Mouse (Mus musculus) hindbrain, postnatal 0 days (tissue): ENCODE measurements at regions not wholly inside any gene's neighbourhood (a gene's known extent, or its start where the extent isn't known, plus 50 kb on each side); places are given as distances from the start of the nearest gene placed in this dataset.

Source experiments
- ATAC-seq: fragments of 200-750 bp; cut with Nextera tagmentation; 2 replicates; pipeline ENCODE4 v1.8.0; 2017; ENCODE audit warnings: mild to moderate bottlenecking, moderate TSS enrichment, moderate library complexity
- DNase-seq: peaks from one replicate; pipeline ENCODE4 v3.0.0-alpha.2; 2015; ENCODE audit warnings: low spot score
- H3K27ac ChIP-seq: fragments of 300-500 bp; sonication (generic); 2 replicates; pipeline ENCODE4 v1.5.1; 2014; ENCODE audit warnings: mild to moderate bottlenecking
- H3K27me3 ChIP-seq: fragments of 300-500 bp; sonication (generic); 2 replicates; pipeline ENCODE4 v1.6.1; 2014; ENCODE audit warnings: low read length, mixed read lengths; ENCODE audit not compliant: insufficient read depth
- H3K36me3 ChIP-seq: fragments of 300-500 bp; sonication (generic); 2 replicates; pipeline ENCODE4 v1.6.1; 2014; ENCODE audit warnings: low read length, mixed read lengths; ENCODE audit not compliant: insufficient read depth
- H3K4me1 ChIP-seq: fragments of 300-500 bp; sonication (generic); 2 replicates; pipeline ENCODE4 v1.6.1; 2014; ENCODE audit warnings: antibody characterized with exemption, low read length, mixed read lengths; ENCODE audit not compliant: insufficient read depth
- H3K4me2 ChIP-seq: fragments of 300-500 bp; sonication (generic); 2 replicates; pipeline ENCODE4 v1.6.1; 2014; ENCODE audit warnings: low read depth, mild to moderate bottlenecking, low read length, moderate library complexity, mixed read lengths
- H3K4me3 ChIP-seq: fragments of 300-500 bp; sonication (generic); 2 replicates; pipeline ENCODE4 v1.5.1; 2014; ENCODE audit warnings: low read length
- H3K9ac ChIP-seq: fragments of 300-500 bp; sonication (generic); replicated peaks from 2 replicates; pipeline ENCODE4 v1.6.1; 2014; ENCODE audit warnings: mild to moderate bottlenecking, low read length, moderate library complexity, mixed read lengths
- H3K9me3 ChIP-seq: fragments of 300-500 bp; sonication (generic); 2 replicates; pipeline ENCODE4 v1.6.1; 2016; ENCODE audit warnings: low read length, mixed read lengths
- CTCF ChIP-seq: IDR thresholded peaks from 2 replicates; pipeline ENCODE4 v1.5.1; 2016; ENCODE audit warnings: antibody characterized with exemption, control low read depth, low read depth
- WGBS: fragments of 180-500 bp; shearing (Covaris S2); extraction: QIAGEN DNeasy Blood & Tissue Kit; methylation state at CpG from one replicate; pipeline ENCODE4 v1.1.7; 2014; 5-methylcytosine and 5-hydroxymethylcytosine counted together

- no peaks in the 10 kb centered on the region for H3K36me3 ChIP-seq
- H3K27me3 ChIP-seq = no peaks in the 10 kb centered on the region
- ATAC-seq = peak; percentile 10
- peak overlapping the region; percentile 67 for H3K9ac ChIP-seq
- H3K9me3 ChIP-seq = no peaks in the 10 kb centered on the region
- peak overlapping the region; percentile 68 for H3K4me3 ChIP-seq
- DNase-seq = peak; percentile 82
- peak overlapping the region; percentile 79 for H3K4me2 ChIP-seq
- under 1% methylated on average over 87 of the region's 95 CpGs for WGBS
- H3K4me1 ChIP-seq = peaks cover 9% of the 10 kb centered on the region; the same call in 1 of the 2 replicates
- TF ChIP-seq CTCF = peak; percentile 23
- H3K27ac ChIP-seq = peak overlapping the region; percentile 93
Measured at GRCm38 (mm10) chr13:107890866-107891821, 153.1 kb upstream of the Smim15 start.

- no peaks in the 10 kb centered on the region for H3K36me3 ChIP-seq
- under 1% methylated on average over 71 of the region's 90 CpGs for WGBS
Measured at GRCm38 (mm10) chr13:107889985-107890865, 154.0 kb upstream of the Smim15 start.

GRCm38 (mm10) chr13:107889588-107889984, 154.7 kb upstream of the Smim15 start:
- DNase-seq (peak; percentile 59), ATAC-seq (peak; percentile 0; the same call in 1 of the 2 replicates)
- no peak for TF ChIP-seq CTCF
- 3% methylated on average over 27 of the region's 66 CpGs for WGBS
- Histone ChIP-seq H3K27ac (peak overlapping the region; percentile 93), H3K4me2 (peak overlapping the region; percentile 72), H3K4me1 (peaks cover 9% of the 10 kb centered on the region; the same call in 1 of the 2 replicates), H3K9me3 (no peaks in the 10 kb centered on the region), H3K4me3 (peak overlapping the region; percentile 68), H3K9ac (peak overlapping the region; percentile 86), H3K36me3 (no peaks in the 10 kb centered on the region), H3K27me3 (no peaks in the 10 kb centered on the region)

More at GRCm38 (mm10) chr13:107889985-107890865, 154.0 kb upstream of the Smim15 start:
- Histone ChIP-seq H3K27me3 (no peaks in the 10 kb centered on the region), H3K9ac (peak overlapping the region; percentile 86), H3K9me3 (no peaks in the 10 kb centered on the region), H3K4me2 (peak overlapping the region; percentile 79), H3K4me3 (peak overlapping the region; percentile 68), H3K27ac (peak overlapping the region; percentile 93), H3K4me1 (peaks cover 9% of the 10 kb centered on the region; the same call in 1 of the 2 replicates)
- peak; percentile 97 for ATAC-seq
- TF ChIP-seq CTCF = peak; percentile 38; the same call in 1 of the 2 replicates
- peak; percentile 100 for DNase-seq

GRCm38 (mm10) chr13:107888571-107889451, 155.4 kb upstream of the Smim15 start:
- peak; percentile 56 for DNase-seq
- peak overlapping the region; percentile 68 for H3K4me3 ChIP-seq
- H3K9me3 ChIP-seq = no peaks in the 10 kb centered on the region
- peak overlapping the region; percentile 72 for H3K4me2 ChIP-seq
- ATAC-seq = no peak
- no peaks in the 10 kb centered on the region for H3K27me3 ChIP-seq
- H3K9ac ChIP-seq = peak overlapping the region; percentile 86
- no peak for TF ChIP-seq CTCF
- H3K27ac ChIP-seq = peak overlapping the region; percentile 93
- no peaks in the 10 kb centered on the region for H3K36me3 ChIP-seq
- H3K4me1 ChIP-seq = peaks cover 15% of the 10 kb centered on the region; the same call in 1 of the 2 replicates
- under 1% methylated on average over 109 of the region's 127 CpGs for WGBS

- no peaks in the 10 kb centered on the region for H3K9me3 ChIP-seq
- peaks cover 15% of the 10 kb centered on the region; the same call in 1 of the 2 replicates for H3K4me1 ChIP-seq
- WGBS = under 1% methylated on average over 9 of the region's 9 CpGs
- DNase-seq (peak; percentile 49), ATAC-seq (no peak)
- peak overlapping the region; percentile 72 for H3K4me2 ChIP-seq
- H3K9ac ChIP-seq = peak overlapping the region; percentile 86
- no peaks in the 10 kb centered on the region for H3K36me3 ChIP-seq
- H3K4me3 ChIP-seq = peak overlapping the region; percentile 68
- no peaks in the 10 kb centered on the region for H3K27me3 ChIP-seq
- peak overlapping the region; percentile 93 for H3K27ac ChIP-seq
- TF ChIP-seq CTCF = no peak
Measured at GRCm38 (mm10) chr13:107888231-107888555, 156.1 kb upstream of the Smim15 start.
